Mouse (Mus musculus): ENCODE measurements around the gene Vmn2r8.
A peak's percentile ranks its signal among the peaks of the same experiment; 100 is the strongest.
"Not testable (repeated sequence)": the region's sequence is repeated elsewhere in the genome, so short reads cannot be mapped to it uniquely, and the experiment has no call there.

DNA sequence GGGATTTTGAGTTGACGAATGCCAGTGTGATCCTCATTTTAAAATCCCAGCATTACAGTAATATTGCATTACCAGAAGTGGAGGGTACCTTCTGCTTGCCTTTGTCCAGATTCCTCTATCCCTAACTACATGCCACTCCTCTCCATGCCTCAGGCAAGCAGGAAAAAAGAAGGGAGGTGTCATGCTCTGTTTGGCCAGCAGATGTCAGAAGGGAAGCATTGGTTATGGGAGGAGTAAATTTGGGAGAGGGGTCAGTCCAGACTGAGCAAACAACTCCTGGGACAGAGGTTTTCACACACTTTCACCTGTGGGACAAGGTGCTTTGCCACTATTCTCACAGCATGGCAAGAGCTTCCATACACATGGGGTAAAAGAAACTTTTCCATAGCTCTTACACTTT lies 18.3 kb downstream of the Vmn2r8 start:
- TF ChIP-seq CTCF (IDR thresholded peaks at IDR 0.05; ENCODE audit: low read depth): peak; percentile 60; the same call in 1 of the 2 replicates
- TF ChIP-seq EP300 (IDR thresholded peaks at IDR 0.05; ENCODE audit: low read depth): not testable (repeated sequence)
